Mouse (Mus musculus): ENCODE results near the gene Bcl2. TPM values are rescaled to one million over a fixed set of nuclear protein-coding genes. Genes with fewer than 3 reads are reported as not detected.
A peak's percentile ranks its signal among the peaks of the same experiment; 100 is the strongest.

Bcl2 gene
- polyA plus RNA-seq, 1 experiment from 2014 or later, result 11.7 TPM

DNA sequence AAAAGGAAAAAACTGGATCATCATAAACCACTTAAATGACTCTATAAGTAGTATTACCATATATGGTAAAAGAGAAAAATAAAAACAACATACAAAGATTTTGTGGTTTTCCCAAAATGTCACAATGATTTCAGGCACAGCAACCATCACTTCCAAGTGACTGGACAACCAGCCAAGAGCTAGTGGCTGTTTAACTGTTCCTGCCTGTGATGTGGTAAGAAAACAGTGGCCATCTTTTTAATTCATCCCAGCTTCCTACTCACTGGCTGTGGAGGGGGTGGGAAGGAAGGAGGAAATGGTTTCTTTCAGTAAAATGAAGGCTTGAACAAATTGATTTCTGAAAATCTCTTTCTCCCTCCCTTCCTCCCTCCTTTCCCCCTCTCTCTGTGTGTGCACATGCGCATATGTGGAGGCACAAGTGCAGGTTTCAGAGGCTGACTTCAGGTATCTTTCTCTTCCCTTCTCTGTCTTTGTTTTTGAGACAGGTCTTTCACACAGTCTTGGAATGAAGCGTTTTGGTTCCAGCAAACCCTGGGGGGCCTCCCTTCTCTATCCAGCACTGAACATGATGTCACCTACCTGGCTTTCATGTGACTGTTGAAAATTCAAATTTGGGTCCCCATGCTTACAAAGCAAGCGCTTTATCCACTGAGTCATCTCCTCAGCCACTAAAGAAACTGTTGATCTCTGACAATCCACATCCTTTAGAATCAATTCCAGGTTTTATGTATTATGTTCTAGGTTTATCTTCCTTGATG, 93.7 kb downstream of the Bcl2 start:
- Histone ChIP-seq H3K4me3 (no peak overlapping the region), H3K4me1 (peaks cover 8% of the 10 kb centered on the region), H3K9me3 (replicated peaks) (no peaks in the 10 kb centered on the region), H3K27me3 (ENCODE audit: low read depth, poor library complexity, severe bottlenecking) (no peaks in the 10 kb centered on the region), H3K36me3 (no peaks in the 10 kb centered on the region), H3K27ac (no peak overlapping the region)
- WGBS, result 76% methylated on average over 3 of the region's 3 CpGs
- DNase-seq (ENCODE audit: low spot score), result no peak

DNA sequence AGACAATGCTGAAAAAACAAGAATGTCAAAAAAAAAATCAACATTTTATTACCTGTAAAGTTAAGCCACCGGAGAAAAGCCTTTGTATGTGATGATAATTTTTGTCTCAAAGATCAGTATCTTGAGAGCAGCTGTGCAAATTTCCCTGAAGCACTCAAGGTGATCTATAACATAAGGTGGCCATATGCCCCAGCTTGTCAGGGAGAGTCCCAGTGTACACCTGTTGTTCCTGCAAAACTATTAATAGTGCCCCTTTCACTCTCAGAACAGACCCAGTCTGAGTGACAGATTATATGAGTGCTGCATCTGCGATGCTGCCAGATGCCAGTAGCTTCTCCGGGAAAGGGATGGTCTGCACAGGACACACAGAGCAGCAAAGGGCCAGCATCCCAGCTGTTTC, 95.3 kb downstream of the Bcl2 start:
- Histone ChIP-seq H3K4me1 (peaks cover 8% of the 10 kb centered on the region), H3K27me3 (ENCODE audit: low read depth, poor library complexity, severe bottlenecking) (no peaks in the 10 kb centered on the region), H3K9me3 (replicated peaks) (no peaks in the 10 kb centered on the region), H3K36me3 (no peaks in the 10 kb centered on the region), H3K27ac (no peak overlapping the region), H3K4me3 (no peak overlapping the region)
- WGBS, result 85% methylated on average over 3 of the region's 3 CpGs
- no peak for DNase-seq (ENCODE audit: low spot score)

DNA sequence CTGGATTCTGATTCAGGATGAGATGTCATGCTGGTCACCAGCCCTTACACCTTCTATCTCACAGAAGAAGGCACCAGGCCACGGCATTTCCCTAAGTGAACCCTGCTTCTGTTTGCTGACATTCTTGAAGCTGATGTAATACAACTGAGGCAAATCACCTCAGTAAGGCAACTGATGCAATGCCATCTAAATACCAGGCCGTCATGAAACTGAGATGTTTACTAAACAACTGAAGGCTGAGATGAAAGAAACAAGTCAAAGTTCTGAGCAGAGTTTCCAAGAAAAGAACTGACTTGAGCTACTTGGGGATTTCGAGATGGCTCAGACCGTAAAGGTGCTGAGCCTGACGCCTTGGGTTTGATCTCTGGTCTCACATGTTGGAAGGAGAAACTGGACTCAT, 97.1 kb downstream of the Bcl2 start:
- Histone ChIP-seq H3K4me3 (no peak overlapping the region), H3K36me3 (no peaks in the 10 kb centered on the region), H3K9me3 (replicated peaks) (no peaks in the 10 kb centered on the region), H3K4me1 (peaks cover 8% of the 10 kb centered on the region), H3K27ac (no peak overlapping the region), H3K27me3 (ENCODE audit: low read depth, poor library complexity, severe bottlenecking) (no peaks in the 10 kb centered on the region)
- no peak for DNase-seq (ENCODE audit: low spot score)
- 75% methylated on average over 5 of the region's 5 CpGs for WGBS

DNA sequence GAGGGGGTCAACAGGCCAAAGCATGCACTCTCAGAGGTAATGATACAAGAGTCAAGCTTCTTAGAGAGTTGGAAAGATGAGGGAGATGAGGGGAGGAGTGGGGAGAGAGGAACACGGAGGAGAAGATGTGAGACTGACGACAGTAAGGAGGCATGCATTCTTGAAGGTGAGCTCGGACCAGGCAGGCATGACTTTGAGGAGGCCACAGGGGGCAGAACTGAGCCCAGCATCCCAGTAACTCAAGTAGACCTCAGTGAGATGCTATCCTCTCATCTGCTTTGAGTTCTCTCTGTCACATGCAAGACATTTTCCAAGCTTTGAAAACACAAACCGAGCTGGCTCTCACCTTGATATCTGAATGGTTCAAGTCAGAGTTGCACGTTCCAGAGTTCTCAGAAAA, 100.7 kb downstream of the Bcl2 start:
- Histone ChIP-seq H3K4me3 (no peak overlapping the region), H3K4me1 (peaks cover 3% of the 10 kb centered on the region; the same call in 1 of the 2 replicates), H3K27me3 (ENCODE audit: low read depth, poor library complexity, severe bottlenecking) (no peaks in the 10 kb centered on the region), H3K9me3 (replicated peaks) (no peaks in the 10 kb centered on the region), H3K36me3 (no peaks in the 10 kb centered on the region), H3K27ac (no peak overlapping the region)
- 88% methylated on average over 5 of the region's 5 CpGs for WGBS
- DNase-seq (ENCODE audit: low spot score), result no peak

DNA sequence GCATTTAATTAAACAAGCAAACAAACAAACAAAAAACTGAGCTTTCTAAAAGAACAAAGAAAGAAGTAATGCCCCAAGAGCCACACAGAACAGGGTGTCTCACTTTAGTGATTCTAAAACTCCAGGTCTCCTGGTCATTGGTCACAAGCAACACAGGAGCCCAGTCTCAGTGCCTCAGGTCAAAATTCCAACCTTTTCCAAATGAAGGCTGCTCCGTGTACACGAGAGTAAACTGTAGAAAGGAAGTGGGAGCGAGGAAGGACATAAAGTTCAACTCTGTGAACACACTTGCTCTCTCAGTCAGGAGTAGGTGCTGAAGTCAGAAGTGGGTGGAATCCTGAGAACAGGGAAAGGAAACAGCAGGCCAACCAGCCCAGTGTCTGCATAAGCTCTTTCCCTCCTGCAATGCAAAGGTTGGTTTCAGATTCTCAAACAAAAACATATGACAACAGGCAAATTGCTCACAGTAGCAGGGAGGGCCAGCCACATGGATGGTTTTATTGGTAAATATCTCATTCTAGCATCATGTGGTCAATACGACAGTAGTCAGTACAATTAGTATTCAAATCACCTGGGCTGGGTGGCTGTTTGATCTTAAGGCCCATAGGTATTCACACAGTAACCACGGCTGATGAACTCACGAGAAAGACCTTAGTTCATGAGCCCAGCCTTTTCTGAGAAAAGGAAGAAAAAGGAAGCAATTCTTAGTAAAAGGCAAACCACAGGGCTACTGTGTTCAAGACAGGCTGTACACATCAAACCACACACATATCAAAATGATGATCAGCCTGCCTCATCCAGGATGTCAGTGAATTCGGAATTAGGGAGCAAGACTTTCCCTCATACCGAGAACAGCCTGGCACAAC, 101.7 kb downstream of the Bcl2 start:
- DNase-seq (ENCODE audit: low spot score), result no peak
- Histone ChIP-seq H3K27ac (no peak overlapping the region), H3K36me3 (no peaks in the 10 kb centered on the region), H3K9me3 (replicated peaks) (no peaks in the 10 kb centered on the region), H3K27me3 (ENCODE audit: low read depth, poor library complexity, severe bottlenecking) (no peaks in the 10 kb centered on the region), H3K4me1 (no peaks in the 10 kb centered on the region), H3K4me3 (no peak overlapping the region)
- 79% methylated on average over 8 of the region's 8 CpGs for WGBS

DNA sequence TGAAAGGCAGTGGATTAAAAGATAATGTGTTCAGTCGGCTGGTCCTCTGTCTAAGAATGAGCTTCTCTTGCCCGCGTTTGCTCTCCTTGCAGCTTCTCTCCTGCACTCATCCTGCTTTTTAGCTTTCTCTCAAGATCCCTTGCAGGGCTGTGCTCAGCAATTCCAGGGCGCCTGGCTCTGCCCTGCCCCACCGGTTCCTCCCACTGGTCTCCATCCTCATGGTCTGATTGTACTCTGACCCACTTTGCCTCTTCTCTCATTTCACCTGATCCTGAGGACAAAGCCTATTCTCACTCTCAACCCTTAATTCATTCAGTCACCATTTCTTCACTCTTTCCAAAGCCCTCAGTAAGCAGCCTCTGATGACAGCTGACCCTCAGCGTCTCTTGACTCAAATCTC, 102.8 kb downstream of the Bcl2 start:
- Histone ChIP-seq H3K36me3 (no peaks in the 10 kb centered on the region), H3K9me3 (replicated peaks) (no peaks in the 10 kb centered on the region), H3K27ac (no peak overlapping the region), H3K27me3 (ENCODE audit: low read depth, poor library complexity, severe bottlenecking) (no peaks in the 10 kb centered on the region), H3K4me1 (no peaks in the 10 kb centered on the region), H3K4me3 (no peak overlapping the region)
- no peak for DNase-seq (ENCODE audit: low spot score)
- WGBS, result 92% methylated on average over 6 of the region's 6 CpGs

DNA sequence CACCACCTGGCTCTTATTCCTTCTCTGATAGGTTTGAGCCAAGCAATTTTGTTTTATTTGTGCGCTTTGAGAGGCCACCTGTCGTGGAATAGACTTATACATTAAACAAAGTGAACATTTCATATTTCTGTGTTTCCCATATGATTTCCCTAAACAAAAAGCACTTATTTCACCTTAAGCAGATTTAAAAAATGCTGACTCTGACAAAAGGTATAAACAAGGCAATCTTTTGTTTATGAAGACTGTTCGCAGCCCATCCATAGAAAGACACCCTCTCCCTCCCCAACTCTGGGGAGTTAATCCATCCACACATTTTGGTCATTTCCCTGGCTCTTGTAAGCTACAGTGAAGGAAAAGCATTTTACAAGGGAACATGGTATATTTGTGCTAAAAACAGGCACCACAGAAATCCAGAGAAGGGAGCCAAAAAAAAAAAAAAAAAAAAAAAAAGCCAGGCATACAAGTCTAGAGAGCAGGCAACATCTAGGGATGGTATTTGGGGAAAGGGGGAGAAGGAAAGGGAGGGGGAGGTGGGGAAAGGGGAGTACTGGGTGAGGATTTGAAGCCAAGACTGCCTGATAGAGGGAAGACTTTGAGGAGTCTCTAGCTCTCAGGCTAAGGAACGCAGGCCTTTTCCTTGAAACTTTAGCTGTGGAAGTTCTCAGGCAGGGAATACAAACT, 105.8 kb downstream of the Bcl2 start:
- no peak overlapping the region for H3K27ac ChIP-seq
- DNase-seq (ENCODE audit: low spot score), result no peak
- H3K4me3 ChIP-seq, result no peak overlapping the region
- H3K9me3 ChIP-seq (replicated peaks), result no peaks in the 10 kb centered on the region
- peaks cover 6% of the 10 kb centered on the region for H3K4me1 ChIP-seq
- H3K27me3 ChIP-seq (ENCODE audit: low read depth, poor library complexity, severe bottlenecking), result no peaks in the 10 kb centered on the region
- WGBS, result 94% methylated on average over 4 of the region's 4 CpGs
- no peaks in the 10 kb centered on the region for H3K36me3 ChIP-seq

DNA sequence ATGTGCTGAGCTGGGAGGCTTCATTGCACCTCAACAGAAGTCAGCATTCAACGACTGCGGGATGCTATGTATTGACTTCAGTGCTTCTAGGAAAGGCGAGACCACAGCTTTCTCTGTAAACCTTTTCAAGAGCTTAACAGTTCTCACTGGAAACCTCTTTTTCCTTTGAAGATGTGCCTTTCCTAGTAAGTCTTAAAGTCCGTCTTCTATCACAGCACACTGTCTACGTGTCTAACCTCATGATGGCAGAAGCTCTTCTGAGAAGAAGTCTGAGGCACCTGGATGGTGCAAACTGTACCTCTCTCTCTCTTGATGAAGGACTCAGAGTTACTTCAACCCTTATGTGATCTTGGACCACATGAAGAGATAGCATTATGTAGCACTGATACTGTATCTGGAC, 107.1 kb downstream of the Bcl2 start:
- Histone ChIP-seq H3K27me3 (ENCODE audit: low read depth, poor library complexity, severe bottlenecking) (no peaks in the 10 kb centered on the region), H3K4me3 (no peak overlapping the region), H3K36me3 (no peaks in the 10 kb centered on the region), H3K9me3 (replicated peaks) (no peaks in the 10 kb centered on the region), H3K27ac (no peak overlapping the region), H3K4me1 (peaks cover 17% of the 10 kb centered on the region)
- DNase-seq (ENCODE audit: low spot score), result no peak
- WGBS, result 93% methylated on average over 5 of the region's 5 CpGs

DNA sequence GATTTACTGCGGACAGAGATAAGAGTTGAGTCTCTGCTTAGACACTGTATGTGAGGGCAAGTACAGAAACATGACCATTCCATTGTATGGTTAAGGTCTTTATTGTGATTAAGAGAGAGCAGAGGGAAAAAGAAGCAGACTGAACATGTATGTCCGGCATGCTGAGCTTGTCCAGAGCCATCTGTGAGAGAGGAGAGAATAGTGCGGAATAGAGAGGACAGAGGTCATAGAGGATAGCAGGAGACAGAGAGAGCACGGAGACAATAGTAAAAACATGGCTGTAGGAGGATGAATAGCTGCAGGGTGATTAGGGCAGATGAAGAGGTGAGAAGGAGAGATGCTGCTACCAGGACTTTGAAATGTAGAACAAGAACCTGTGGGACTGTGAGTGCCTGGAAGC, 110.7 kb downstream of the Bcl2 start:
- Histone ChIP-seq H3K27me3 (ENCODE audit: low read depth, poor library complexity, severe bottlenecking) (no peaks in the 10 kb centered on the region), H3K36me3 (no peaks in the 10 kb centered on the region), H3K4me1 (peaks cover 17% of the 10 kb centered on the region), H3K4me3 (no peak overlapping the region), H3K9me3 (replicated peaks) (no peaks in the 10 kb centered on the region), H3K27ac (0 out of 2 replicates have a peak overlapping the region, but pooled peaks have one; percentile 42)
- DNase-seq (ENCODE audit: low spot score), result no peak
- WGBS, result 64% methylated on average over 4 of the region's 4 CpGs

DNA sequence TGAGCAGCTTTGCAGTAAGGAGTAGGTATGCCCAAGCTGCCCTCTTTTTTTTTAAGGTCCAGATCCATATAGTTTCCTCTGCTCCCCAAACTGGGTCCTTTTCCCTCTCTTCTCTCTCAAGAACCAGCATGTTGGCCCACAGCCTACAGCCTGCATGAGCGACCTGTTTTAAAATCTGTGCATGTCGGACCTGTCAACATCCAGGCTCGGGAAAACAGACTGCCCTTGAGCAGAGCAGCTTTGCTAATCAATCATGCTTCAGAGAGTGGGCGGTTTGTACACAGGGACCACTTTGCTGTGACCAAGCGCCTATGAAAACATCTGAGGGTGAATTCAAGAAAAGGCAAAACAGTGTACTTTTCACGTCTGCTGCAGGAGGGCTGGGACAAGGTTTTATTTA, 111.1 kb downstream of the Bcl2 start:
- 31% methylated on average over 6 of the region's 6 CpGs for WGBS
- peak; percentile 37 for DNase-seq (ENCODE audit: low spot score)
- H3K27ac ChIP-seq, result peak overlapping the region; percentile 25; the same call in 1 of the 2 replicates

DNA sequence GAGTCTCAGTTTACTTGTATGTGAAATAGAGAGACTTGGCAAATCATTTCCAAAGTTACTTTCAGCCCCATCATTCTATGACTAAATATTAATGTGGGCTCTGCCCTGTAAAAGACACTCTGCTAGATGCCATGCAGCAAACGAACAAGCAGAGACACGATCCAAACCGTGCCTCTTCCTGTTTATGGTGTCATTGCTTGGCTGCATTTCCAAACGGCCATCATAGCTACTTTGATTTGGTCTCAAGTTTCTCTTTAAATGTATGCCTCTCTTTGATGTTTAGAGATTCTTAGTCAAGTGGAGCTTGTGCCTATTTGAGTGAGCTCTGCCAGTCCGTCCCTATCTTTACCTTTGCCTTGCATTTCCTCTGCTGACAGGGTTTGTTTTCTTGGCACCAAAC, 111.5 kb downstream of the Bcl2 start:
- no peaks in the 10 kb centered on the region for H3K36me3 ChIP-seq
- peaks cover 21% of the 10 kb centered on the region for H3K4me1 ChIP-seq
- no peak overlapping the region for H3K4me3 ChIP-seq
- DNase-seq (ENCODE audit: low spot score), result no peak
- WGBS, result 50% methylated on average over 5 of the region's 5 CpGs
- H3K9me3 ChIP-seq (replicated peaks), result no peaks in the 10 kb centered on the region
- H3K27me3 ChIP-seq (ENCODE audit: low read depth, poor library complexity, severe bottlenecking), result no peaks in the 10 kb centered on the region
- H3K27ac ChIP-seq, result peak overlapping the region; percentile 25; the same call in 1 of the 2 replicates

More for the DNA sequence above, 111.1 kb downstream of the Bcl2 start:
- Histone ChIP-seq H3K9me3 (replicated peaks) (no peaks in the 10 kb centered on the region), H3K27me3 (ENCODE audit: low read depth, poor library complexity, severe bottlenecking) (no peaks in the 10 kb centered on the region), H3K4me1 (peaks cover 17% of the 10 kb centered on the region), H3K36me3 (no peaks in the 10 kb centered on the region), H3K4me3 (no peak overlapping the region)

DNA sequence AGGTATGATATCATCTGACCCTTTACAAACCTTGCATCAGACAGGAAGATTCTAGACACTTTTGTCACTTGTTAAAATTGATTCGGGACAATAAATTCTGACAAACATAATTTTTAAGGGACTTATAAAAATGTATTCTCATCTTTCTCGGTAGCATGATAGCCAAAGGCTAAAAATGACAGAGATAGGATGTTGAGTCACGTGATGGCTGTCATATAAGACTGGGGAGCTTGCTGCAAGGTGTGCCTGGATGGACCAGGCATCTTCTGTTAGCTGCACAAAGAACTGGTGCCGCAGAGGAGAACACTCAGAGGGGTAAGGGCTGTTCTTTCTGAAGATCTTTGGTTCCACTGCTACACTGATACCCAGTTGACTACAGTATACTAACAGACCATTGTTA, 112.8 kb downstream of the Bcl2 start:
- WGBS, result 87% methylated on average over 4 of the region's 4 CpGs

DNA sequence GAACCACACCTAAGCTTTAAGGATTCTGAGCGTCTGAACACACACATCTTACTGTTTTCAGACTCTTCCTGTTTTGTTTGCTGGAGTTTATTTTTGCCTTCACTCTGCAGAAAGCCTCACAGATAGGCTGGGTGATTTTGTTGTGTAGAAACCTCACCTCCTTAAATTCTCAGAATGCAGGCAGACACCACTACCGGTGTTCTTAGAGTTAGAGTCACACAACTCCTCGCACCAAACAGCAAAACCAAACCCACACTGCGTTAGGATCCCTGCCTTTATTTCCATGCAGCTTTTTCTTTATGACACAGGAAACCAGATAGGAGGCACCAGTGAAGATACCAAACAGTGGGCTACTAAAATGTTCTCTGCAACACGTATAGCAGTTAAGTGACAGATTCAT, 113.2 kb downstream of the Bcl2 start:
- Histone ChIP-seq H3K27ac (no peak overlapping the region), H3K36me3 (no peaks in the 10 kb centered on the region), H3K4me3 (no peak overlapping the region), H3K27me3 (ENCODE audit: low read depth, poor library complexity, severe bottlenecking) (no peaks in the 10 kb centered on the region), H3K4me1 (peaks cover 24% of the 10 kb centered on the region), H3K9me3 (replicated peaks) (no peaks in the 10 kb centered on the region)
- WGBS, result 90% methylated on average over 5 of the region's 5 CpGs
- no peak for DNase-seq (ENCODE audit: low spot score)

More for the DNA sequence above, 112.8 kb downstream of the Bcl2 start:
- Histone ChIP-seq H3K4me3 (no peak overlapping the region), H3K9me3 (replicated peaks) (no peaks in the 10 kb centered on the region), H3K27me3 (ENCODE audit: low read depth, poor library complexity, severe bottlenecking) (no peaks in the 10 kb centered on the region), H3K27ac (no peak overlapping the region), H3K36me3 (no peaks in the 10 kb centered on the region), H3K4me1 (peaks cover 24% of the 10 kb centered on the region)
- DNase-seq (ENCODE audit: low spot score), result no peak

Measured in limb, embryonic 10.5 days (tissue).